Mouse (Mus musculus) intestine, postnatal 0 days (tissue): ENCODE data around the gene Tmub2. TPM values are rescaled to one million over a fixed set of nuclear protein-coding genes. Genes with fewer than 3 reads are reported as not detected.

ENCODE experiments used
- ATAC-seq: fragments of 200-750 bp; cut with Nextera tagmentation; 2 replicates; pipeline ENCODE4 v1.8.0; 2017; ENCODE audit warnings: mild to moderate bottlenecking, moderate TSS enrichment, moderate library complexity
- H3K27ac ChIP-seq: fragments of 300-500 bp; sonication (generic); 2 replicates; pipeline ENCODE4 v1.5.1; 2014; ENCODE audit warnings: mild to moderate bottlenecking, low read depth, low read length, moderate library complexity
- H3K27me3 ChIP-seq: fragments of 300-500 bp; sonication (generic); replicated peaks from 2 replicates; pipeline ENCODE4 v1.6.1; 2014; ENCODE audit warnings: low read length, mixed read lengths; ENCODE audit not compliant: control insufficient read depth, insufficient read depth
- H3K36me3 ChIP-seq: fragments of 300-500 bp; sonication (generic); 2 replicates; pipeline ENCODE4 v1.6.1; 2014; ENCODE audit warnings: mild to moderate bottlenecking, moderate library complexity; ENCODE audit not compliant: control insufficient read depth, insufficient read depth
- H3K4me1 ChIP-seq: fragments of 300-500 bp; sonication (generic); replicated peaks from 2 replicates; pipeline ENCODE4 v1.6.1; 2014; ENCODE audit warnings: antibody characterized with exemption, low read length, mixed read lengths; ENCODE audit not compliant: control insufficient read depth, insufficient read depth
- H3K4me2 ChIP-seq: fragments of 300-500 bp; sonication (generic); replicated peaks from 2 replicates; pipeline ENCODE4 v1.6.1; 2014; ENCODE audit warnings: low read depth, mild to moderate bottlenecking, moderate library complexity
- H3K4me3 ChIP-seq: fragments of 300-500 bp; sonication (generic); 2 replicates; pipeline ENCODE4 v1.5.1; 2014; ENCODE audit warnings: low read depth, low read length
- H3K9ac ChIP-seq: fragments of 300-500 bp; sonication (generic); 2 replicates; pipeline ENCODE4 v1.6.1; 2014; ENCODE audit warnings: mild to moderate bottlenecking, low read depth, low read length
- H3K9me3 ChIP-seq: fragments of 300-500 bp; sonication (generic); 2 replicates; pipeline ENCODE4 v1.6.1; 2016; ENCODE audit warnings: mixed run types; ENCODE audit not compliant: control insufficient read depth
- CTCF ChIP-seq: sonication (generic); IDR thresholded peaks from 2 replicates; pipeline ENCODE4 v1.5.1; 2016; ENCODE audit warnings: low read depth, mild to moderate bottlenecking, control low read depth, antibody characterized with exemption, moderate library complexity
- WGBS: fragments of 180-500 bp; shearing (Covaris S2); extraction: QIAGEN DNeasy Blood & Tissue Kit; methylation state at CpG from one replicate; pipeline ENCODE4 v1.1.7; 2014; 5-methylcytosine and 5-hydroxymethylcytosine counted together
- polyA plus RNA-seq: library from polyadenylated mRNA; unstranded; fragments of >200 nt; fragmentation: Nextera tagmentation; extraction: Ambion mirVana; gene quantifications from 2 replicates; pipeline ENCODE4 v1.2.1, GENCODE M21; 2015

Gene Tmub2
- polyA plus RNA-seq, 1 experiment from 2014 or later = 43.3 TPM

GRCm38 (mm10) chr11:102291051-102291535, 6.4 kb downstream of the Tmub2 start:
- Histone ChIP-seq H3K36me3 (peaks cover 62% of the 10 kb centered on the region), H3K4me3 (no peak overlapping the region), H3K9ac (no peak overlapping the region), H3K4me1 (no peaks in the 10 kb centered on the region), H3K27ac (no peak overlapping the region), H3K9me3 (no peaks in the 10 kb centered on the region), H3K4me2 (no peak overlapping the region), H3K27me3 (no peaks in the 10 kb centered on the region)
- 82% methylated on average over 11 of the region's 11 CpGs for WGBS
- no peak for TF ChIP-seq CTCF
- no peak for ATAC-seq

- no peak overlapping the region for H3K9ac ChIP-seq
- no peak overlapping the region for H3K4me2 ChIP-seq
- H3K9me3 ChIP-seq = no peaks in the 10 kb centered on the region
- no peaks in the 10 kb centered on the region for H3K27me3 ChIP-seq
- peaks cover 48% of the 10 kb centered on the region for H3K36me3 ChIP-seq
- 94% methylated on average over 13 of the region's 13 CpGs for WGBS
- H3K4me1 ChIP-seq = no peaks in the 10 kb centered on the region
- no peak overlapping the region for H3K27ac ChIP-seq
- no peak for ATAC-seq
- H3K4me3 ChIP-seq = no peak overlapping the region
- TF ChIP-seq CTCF = no peak
These were observed 9.2 kb downstream of the Tmub2 start for GRCm38 (mm10) chr11:102293971-102294370.

GRCm38 (mm10) chr11:102294416-102294815, 9.7 kb downstream of the Tmub2 start:
- no peak for TF ChIP-seq CTCF
- 66% methylated on average over 5 of the region's 5 CpGs for WGBS
- Histone ChIP-seq H3K9ac (no peak overlapping the region), H3K9me3 (no peaks in the 10 kb centered on the region), H3K27ac (peak overlapping the region; percentile 97; the same call in 1 of the 2 replicates), H3K4me2 (peak overlapping the region; percentile 81; the same call in 1 of the 2 replicates), H3K4me1 (no peaks in the 10 kb centered on the region), H3K4me3 (no peak overlapping the region), H3K27me3 (no peaks in the 10 kb centered on the region), H3K36me3 (peaks cover 48% of the 10 kb centered on the region)
- no peak for ATAC-seq

GRCm38 (mm10) chr11:102294887-102295597, 10.3 kb downstream of the Tmub2 start:
- no peak for ATAC-seq
- no peaks in the 10 kb centered on the region for H3K4me1 ChIP-seq
- WGBS = 66% methylated on average over 12 of the region's 12 CpGs
- peak overlapping the region; percentile 83 for H3K4me3 ChIP-seq
- peak overlapping the region; percentile 97 for H3K27ac ChIP-seq
- peak; percentile 52 for TF ChIP-seq CTCF
- no peaks in the 10 kb centered on the region for H3K9me3 ChIP-seq
- peak overlapping the region; percentile 81 for H3K4me2 ChIP-seq
- H3K9ac ChIP-seq = peak overlapping the region; percentile 92; the same call in 1 of the 2 replicates
- H3K27me3 ChIP-seq = no peaks in the 10 kb centered on the region
- peaks cover 44% of the 10 kb centered on the region for H3K36me3 ChIP-seq

- no peaks in the 10 kb centered on the region for H3K27me3 ChIP-seq
- TF ChIP-seq CTCF = no peak
- H3K9ac ChIP-seq = peak overlapping the region; percentile 92
- no peaks in the 10 kb centered on the region for H3K4me1 ChIP-seq
- peak overlapping the region; percentile 97 for H3K27ac ChIP-seq
- H3K4me2 ChIP-seq = peak overlapping the region; percentile 81
- under 1% methylated on average over 46 of the region's 73 CpGs for WGBS
- peak overlapping the region; percentile 83 for H3K4me3 ChIP-seq
- no peaks in the 10 kb centered on the region for H3K9me3 ChIP-seq
- H3K36me3 ChIP-seq = peaks cover 36% of the 10 kb centered on the region
- peak; percentile 22 for ATAC-seq
These were observed 11.1 kb downstream of the Tmub2 start for GRCm38 (mm10) chr11:102295598-102296471.
